Mouse (Mus musculus): Measurements from ENCODE around the gene Rgl2. TPM values are rescaled to one million over a fixed set of nuclear protein-coding genes. Genes with fewer than 3 reads are reported as not detected.
A peak's percentile ranks its signal among the peaks of the same experiment; 100 is the strongest.
"Not testable (repeated sequence)": the region's sequence is repeated elsewhere in the genome, so short reads cannot be mapped to it uniquely, and the experiment has no call there.

Rgl2 gene
- polyA plus RNA-seq, 1 experiment from 2014 or later = 39.8 TPM

DNA sequence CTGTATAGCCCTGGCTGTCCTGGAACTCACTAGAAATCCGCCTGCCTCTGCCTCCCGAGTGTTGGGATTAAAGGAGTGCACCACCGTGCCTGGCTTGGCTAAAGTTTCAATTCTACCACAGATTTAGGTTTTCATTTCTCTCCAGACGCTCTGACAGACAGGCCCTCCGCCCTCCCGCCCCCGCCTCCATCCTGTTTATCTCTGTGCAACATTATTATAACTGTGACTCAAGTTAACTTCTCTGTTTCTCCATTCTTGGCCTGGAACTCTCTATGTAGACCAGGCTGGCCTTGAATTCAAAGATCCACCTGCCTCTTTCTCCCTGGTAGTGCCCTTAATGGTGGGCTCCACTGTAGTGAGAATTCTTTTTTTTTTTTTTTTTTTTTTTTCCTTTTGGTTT lies 26.9 kb upstream of the Rgl2 start:
- Histone ChIP-seq H3K27me3 (ENCODE audit: control insufficient read depth, insufficient read depth, low read length) (no peaks in the 10 kb centered on the region), H3K36me3 (ENCODE audit: control insufficient read depth, insufficient read depth, low read length) (no peaks in the 10 kb centered on the region), H3K4me1 (ENCODE audit: control insufficient read depth, insufficient read depth, low read length) (no peaks in the 10 kb centered on the region), H3K27ac (ENCODE audit: low read length) (no peak overlapping the region), H3K4me2 (replicated peaks; ENCODE audit: low read depth, low read length) (no peak overlapping the region), H3K9me3 (ENCODE audit: control insufficient read depth, low read depth, low read length) (no peaks in the 10 kb centered on the region), H3K4me3 (ENCODE audit: low read depth, low read length) (no peak overlapping the region), H3K9ac (replicated peaks; ENCODE audit: low read depth, low read length) (no peak overlapping the region)
- no peak for ATAC-seq (ENCODE audit: insufficient number of reproducible peaks, insufficient read depth, low FRiP score, low read depth)
- WGBS = 76% methylated on average over 7 of the region's 7 CpGs

DNA sequence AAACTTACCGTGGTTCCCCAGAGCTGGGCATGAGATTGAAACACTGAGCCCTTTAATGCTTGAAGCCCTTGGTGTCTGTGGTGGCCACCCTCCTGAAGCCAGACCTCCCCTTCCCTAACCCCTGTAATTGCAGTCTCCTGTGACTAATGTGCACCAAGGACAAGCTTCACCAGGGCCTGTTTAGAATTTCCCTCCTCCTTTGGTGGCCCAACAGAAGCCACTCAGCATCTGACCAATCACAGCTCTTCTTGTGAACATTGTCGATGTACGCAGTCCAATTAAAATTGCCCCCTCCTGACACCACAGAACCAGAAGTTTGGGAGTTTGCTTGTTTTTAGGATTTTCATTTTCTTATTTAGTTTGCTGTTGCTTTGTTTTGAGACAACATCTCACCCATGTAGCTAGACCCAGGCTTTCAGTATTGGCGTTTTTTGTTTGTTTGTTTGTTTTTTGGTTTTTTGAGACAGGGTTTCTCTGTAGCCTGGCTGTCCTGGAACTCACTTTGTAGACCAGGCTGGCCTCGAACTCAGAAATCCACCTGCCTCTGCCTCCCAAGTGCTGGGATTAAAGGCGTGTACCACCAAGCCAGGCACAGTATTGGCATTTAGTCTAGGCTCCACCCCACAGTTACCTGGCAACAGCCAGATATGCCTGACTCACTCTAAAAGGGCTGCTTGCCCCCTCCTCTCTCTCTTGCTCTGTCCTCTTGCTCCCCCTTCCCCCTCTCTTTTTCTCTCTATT lies 25.3 kb upstream of the Rgl2 start:
- H3K9ac ChIP-seq (replicated peaks; ENCODE audit: low read depth, low read length) = not testable (repeated sequence)
- WGBS = 79% methylated on average over 6 of the region's 6 CpGs

DNA sequence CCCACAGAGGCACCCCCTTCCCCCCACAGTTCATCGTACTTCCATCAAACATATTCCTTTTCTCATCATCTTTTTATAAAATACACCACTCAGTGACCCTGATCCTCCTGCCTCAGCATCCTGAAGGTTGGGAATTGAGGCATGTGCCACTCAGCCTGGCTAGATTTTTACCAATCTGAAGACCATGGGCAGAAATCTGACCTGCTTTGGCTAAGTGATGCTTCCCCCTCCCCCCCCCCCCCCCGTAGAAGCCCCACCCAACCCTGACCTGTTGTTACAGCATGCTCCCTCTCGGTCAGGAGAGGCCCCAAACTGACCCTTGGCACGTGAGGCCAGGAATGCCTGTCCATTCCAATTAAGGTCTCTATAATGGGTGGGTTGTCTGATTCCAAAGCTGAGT lies 24.5 kb upstream of the Rgl2 start, which contains the start of gene Platr17:
Gene Platr17 (plus strand): TSS at position 301 of the 400 bp plus-strand sequence.
- H3K4me3 ChIP-seq (ENCODE audit: low read depth, low read length); H3K36me3 ChIP-seq (ENCODE audit: control insufficient read depth, insufficient read depth, low read length); H3K9me3 ChIP-seq (ENCODE audit: control insufficient read depth, low read depth, low read length); ATAC-seq (ENCODE audit: insufficient number of reproducible peaks, insufficient read depth, low FRiP score, low read depth); H3K27ac ChIP-seq (ENCODE audit: low read length); H3K4me2 ChIP-seq (replicated peaks; ENCODE audit: low read depth, low read length); H3K9ac ChIP-seq (replicated peaks; ENCODE audit: low read depth, low read length); H3K4me1 ChIP-seq (ENCODE audit: control insufficient read depth, insufficient read depth, low read length); H3K27me3 ChIP-seq (ENCODE audit: control insufficient read depth, insufficient read depth, low read length): not testable (repeated sequence)
- 35% methylated on average over 4 of the region's 4 CpGs for WGBS

More for the DNA sequence above, 25.3 kb upstream of the Rgl2 start:
- H3K4me3 ChIP-seq (ENCODE audit: low read depth, low read length); H3K36me3 ChIP-seq (ENCODE audit: control insufficient read depth, insufficient read depth, low read length); ATAC-seq (ENCODE audit: insufficient number of reproducible peaks, insufficient read depth, low FRiP score, low read depth); H3K4me1 ChIP-seq (ENCODE audit: control insufficient read depth, insufficient read depth, low read length); H3K9me3 ChIP-seq (ENCODE audit: control insufficient read depth, low read depth, low read length); H3K27me3 ChIP-seq (ENCODE audit: control insufficient read depth, insufficient read depth, low read length); H3K27ac ChIP-seq (ENCODE audit: low read length); H3K4me2 ChIP-seq (replicated peaks; ENCODE audit: low read depth, low read length): not testable (repeated sequence)

DNA sequence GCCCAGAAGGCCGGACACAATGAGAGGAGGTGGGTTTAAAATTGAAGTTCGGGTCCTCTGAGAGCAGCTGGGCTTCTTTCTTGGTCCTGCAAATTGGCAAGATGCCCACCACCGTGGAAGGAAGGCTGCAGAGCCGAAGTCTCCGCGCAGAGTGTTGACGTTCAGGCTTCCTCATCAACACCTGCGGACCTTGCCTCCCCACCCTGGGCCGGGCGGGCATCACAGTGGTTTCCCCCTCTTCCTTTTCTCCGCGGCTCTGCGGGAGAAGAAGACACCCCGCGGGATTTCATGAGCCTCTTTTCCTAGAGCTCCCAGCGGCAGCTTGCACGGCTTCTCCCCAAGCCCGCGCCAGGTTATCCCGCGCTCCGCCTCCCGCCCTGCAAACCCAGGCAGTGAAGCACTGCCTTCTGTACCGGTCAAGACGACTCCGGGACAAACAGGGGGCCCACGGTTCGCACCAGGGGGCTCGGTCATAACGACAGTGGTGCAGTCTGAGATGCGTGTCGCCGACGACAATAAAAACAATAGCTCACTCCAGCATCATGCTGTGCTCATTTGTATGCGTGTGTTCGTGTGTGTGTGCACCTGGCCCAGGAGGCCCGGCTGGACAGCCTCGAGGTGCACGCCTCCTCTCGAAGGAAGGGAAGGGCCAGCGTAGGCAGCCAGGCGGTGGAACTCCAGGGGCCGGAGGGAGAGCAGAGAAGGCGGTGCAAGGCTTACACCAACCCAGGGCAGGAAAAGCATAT lies 20.8 kb upstream of the Rgl2 start:
- Histone ChIP-seq H3K4me3 (ENCODE audit: low read depth, low read length) (peak overlapping the region; percentile 95), H3K36me3 (ENCODE audit: control insufficient read depth, insufficient read depth, low read length) (peaks cover 24% of the 10 kb centered on the region), H3K27me3 (ENCODE audit: control insufficient read depth, insufficient read depth, low read length) (no peaks in the 10 kb centered on the region), H3K4me2 (replicated peaks; ENCODE audit: low read depth, low read length) (peak overlapping the region; percentile 71), H3K9me3 (ENCODE audit: control insufficient read depth, low read depth, low read length) (no peaks in the 10 kb centered on the region), H3K27ac (ENCODE audit: low read length) (peak overlapping the region; percentile 87), H3K9ac (replicated peaks; ENCODE audit: low read depth, low read length) (peak overlapping the region; percentile 34), H3K4me1 (ENCODE audit: control insufficient read depth, insufficient read depth, low read length) (peaks cover 8% of the 10 kb centered on the region)
- under 1% methylated on average over 44 of the region's 44 CpGs for WGBS
- peak; percentile 46; the same call in 1 of the 2 replicates for ATAC-seq (ENCODE audit: insufficient number of reproducible peaks, insufficient read depth, low FRiP score, low read depth)

DNA sequence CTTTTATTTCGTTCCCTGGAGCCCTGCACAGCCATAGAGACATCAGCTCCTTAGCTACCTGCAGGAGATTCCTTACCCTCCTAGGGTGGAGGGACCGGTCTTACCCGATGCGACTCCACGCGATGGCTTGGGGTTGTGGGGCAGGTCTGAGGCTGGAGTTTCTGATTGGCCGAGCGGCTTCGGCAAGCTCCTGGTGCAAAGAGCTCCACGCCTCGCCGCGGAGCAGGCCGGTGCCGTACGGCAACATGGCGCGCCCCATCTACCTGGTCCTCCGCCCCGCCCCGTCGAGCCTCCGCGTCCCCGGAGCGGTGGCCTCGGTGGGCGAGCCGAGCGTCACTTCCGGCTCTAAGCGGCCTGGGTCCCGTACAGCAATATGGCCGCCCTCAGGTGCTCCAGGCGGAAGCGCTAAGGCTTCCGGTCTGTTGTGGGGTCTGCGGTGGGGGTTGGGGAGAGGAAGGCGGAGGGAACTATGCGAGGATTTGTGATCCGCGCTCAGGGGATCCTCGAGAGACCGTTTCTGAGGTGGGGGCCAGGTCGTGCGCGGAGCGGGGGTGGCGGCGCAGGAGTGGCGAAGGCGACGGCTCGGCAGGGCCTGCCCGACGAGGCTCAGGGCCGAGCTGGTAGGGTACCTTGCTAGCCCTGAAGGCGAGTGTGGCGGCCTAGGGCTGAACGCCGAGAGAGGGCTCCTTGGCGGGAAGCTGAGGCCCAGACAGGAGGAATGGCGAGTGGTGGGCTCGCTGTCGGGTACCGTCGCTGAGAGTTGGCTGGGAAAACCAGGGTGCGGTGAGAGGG lies 20.1 kb upstream of the Rgl2 start, which contains the start of gene Daxx:
Gene Daxx (plus strand): TSS at position 338 of the 792 bp plus-strand sequence.
- peak within 1 kb of the TSS; percentile 95 for H3K4me3 ChIP-seq (ENCODE audit: low read depth, low read length)
- H3K36me3 ChIP-seq (ENCODE audit: control insufficient read depth, insufficient read depth, low read length) = peaks cover 32% of the 10 kb centered on the region
- H3K9me3 ChIP-seq (ENCODE audit: control insufficient read depth, low read depth, low read length) = no peaks in the 10 kb centered on the region
- ATAC-seq (ENCODE audit: insufficient number of reproducible peaks, insufficient read depth, low FRiP score, low read depth) = peak; percentile 97
- peak within 1 kb of the TSS; percentile 88 for H3K27ac ChIP-seq (ENCODE audit: low read length)
- peaks cover 8% of the 10 kb centered on the region for H3K4me1 ChIP-seq (ENCODE audit: control insufficient read depth, insufficient read depth, low read length)
- under 1% methylated on average over 68 of the region's 68 CpGs for whole genome bisulfite sequencing
- H3K27me3 ChIP-seq (ENCODE audit: control insufficient read depth, insufficient read depth, low read length) = no peaks in the 10 kb centered on the region
- peak within 1 kb of the TSS; percentile 89 for H3K9ac ChIP-seq (replicated peaks; ENCODE audit: low read depth, low read length)
- H3K4me2 ChIP-seq (replicated peaks; ENCODE audit: low read depth, low read length) = peak within 1 kb of the TSS; percentile 71

DNA sequence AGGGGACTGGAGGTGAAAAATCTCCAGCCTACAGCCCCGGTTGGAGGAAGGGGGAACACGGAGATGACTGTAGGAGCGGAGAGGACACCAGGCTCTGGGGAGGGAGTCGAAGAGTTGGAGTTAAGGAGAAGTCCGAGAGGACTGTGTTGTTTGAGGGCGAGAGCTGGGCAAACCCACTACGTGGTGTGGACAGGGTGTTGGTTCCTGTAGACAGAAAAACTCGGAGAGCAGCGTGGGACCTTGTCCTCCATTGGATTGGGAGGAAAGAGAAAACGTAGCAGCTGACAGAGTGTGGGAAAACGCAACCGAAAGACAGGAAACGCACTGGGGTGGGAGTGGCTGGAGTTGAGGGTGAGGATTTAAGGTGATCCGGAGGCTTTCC lies 19.5 kb upstream of the Rgl2 start:
- 0 out of 2 replicates have a peak, but pooled peaks have one; percentile 2 for ATAC-seq (ENCODE audit: insufficient number of reproducible peaks, insufficient read depth, low FRiP score, low read depth)
- peak overlapping the region; percentile 89 for H3K9ac ChIP-seq (replicated peaks; ENCODE audit: low read depth, low read length)
- H3K9me3 ChIP-seq (ENCODE audit: control insufficient read depth, low read depth, low read length) = no peaks in the 10 kb centered on the region
- peak overlapping the region; percentile 45 for H3K4me2 ChIP-seq (replicated peaks; ENCODE audit: low read depth, low read length)
- H3K36me3 ChIP-seq (ENCODE audit: control insufficient read depth, insufficient read depth, low read length) = peaks cover 35% of the 10 kb centered on the region
- peak overlapping the region; percentile 95 for H3K4me3 ChIP-seq (ENCODE audit: low read depth, low read length)
- H3K27ac ChIP-seq (ENCODE audit: low read length) = peak overlapping the region; percentile 88
- 0% methylated on average over 14 of the region's 14 CpGs for WGBS
- H3K4me1 ChIP-seq (ENCODE audit: control insufficient read depth, insufficient read depth, low read length) = peaks cover 9% of the 10 kb centered on the region
- no peaks in the 10 kb centered on the region for H3K27me3 ChIP-seq (ENCODE audit: control insufficient read depth, insufficient read depth, low read length)

DNA sequence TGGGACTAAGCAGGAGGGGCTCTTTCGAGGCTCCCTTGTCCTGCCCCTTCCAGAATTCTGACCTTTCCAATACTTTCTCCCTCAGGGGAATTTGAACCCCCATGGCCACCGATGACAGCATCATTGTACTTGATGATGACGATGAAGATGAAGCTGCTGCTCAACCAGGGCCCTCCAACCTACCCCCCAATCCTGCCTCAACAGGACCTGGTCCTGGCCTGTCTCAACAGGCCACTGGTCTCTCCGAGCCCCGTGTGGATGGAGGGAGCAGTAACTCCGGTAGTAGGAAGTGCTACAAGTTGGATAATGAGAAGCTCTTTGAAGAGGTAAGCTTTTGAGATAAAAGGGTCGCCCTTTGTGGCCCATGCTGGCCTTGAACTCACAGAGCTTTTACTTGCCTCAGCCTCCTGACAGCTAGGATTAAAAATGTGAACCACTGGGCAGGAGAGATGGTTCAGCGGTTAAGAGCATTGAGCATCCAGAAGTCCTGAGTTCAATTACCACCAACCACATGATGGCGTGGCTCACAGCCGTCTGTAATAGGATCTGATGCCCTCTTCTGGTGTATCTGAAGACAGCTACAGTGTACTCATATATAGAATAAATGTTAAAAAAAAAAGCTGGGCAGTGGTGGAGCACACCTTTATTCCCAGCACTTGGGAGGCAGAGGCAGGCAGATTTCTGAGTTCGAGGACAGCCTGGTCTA lies 18.8 kb upstream of the Rgl2 start:
- no peaks in the 10 kb centered on the region for H3K27me3 ChIP-seq (ENCODE audit: control insufficient read depth, insufficient read depth, low read length)
- 46% methylated on average over 11 of the region's 11 CpGs for WGBS
- H3K4me3 ChIP-seq (ENCODE audit: low read depth, low read length) = peak overlapping the region; percentile 95
- H3K4me2 ChIP-seq (replicated peaks; ENCODE audit: low read depth, low read length) = peak overlapping the region; percentile 45
- ATAC-seq (ENCODE audit: insufficient number of reproducible peaks, insufficient read depth, low FRiP score, low read depth) = no peak
- peaks cover 37% of the 10 kb centered on the region for H3K36me3 ChIP-seq (ENCODE audit: control insufficient read depth, insufficient read depth, low read length)
- H3K4me1 ChIP-seq (ENCODE audit: control insufficient read depth, insufficient read depth, low read length) = peaks cover 14% of the 10 kb centered on the region
- peak overlapping the region; percentile 89; the same call in 1 of the 2 replicates for H3K9ac ChIP-seq (replicated peaks; ENCODE audit: low read depth, low read length)
- H3K9me3 ChIP-seq (ENCODE audit: control insufficient read depth, low read depth, low read length) = no peaks in the 10 kb centered on the region
- no peak overlapping the region for H3K27ac ChIP-seq (ENCODE audit: low read length)
